Mouse (Mus musculus): ENCODE measurements around the gene Ms4a18. TPM values are rescaled to one million over a fixed set of nuclear protein-coding genes. Genes with fewer than 3 reads are reported as not detected.

Gene Ms4a18
- total RNA-seq, 2 experiments from 2014 or later = not detected

GRCm38 (mm10) chr19:10988563-10988962 is 29.3 kb downstream of the Ms4a18 start:
- DNase-seq = no peak
- intact Hi-C loops (cut with DNase I; ENCODE audit: low total_unique reads) = no loop called here

- intact Hi-C loops (cut with DNase I; ENCODE audit: low total_unique reads) = no loop called here
- no peak for DNase-seq
Measured at GRCm38 (mm10) chr19:10985889-10986288, 31.9 kb downstream of the Ms4a18 start.

- intact Hi-C loops (cut with DNase I; ENCODE audit: low total_unique reads) = no loop called here
- DNase-seq = no peak
Measured at GRCm38 (mm10) chr19:10984551-10984950, 33.3 kb downstream of the Ms4a18 start.

GRCm38 (mm10) chr19:10983146-10983545 is 34.7 kb downstream of the Ms4a18 start:
- peak; percentile 44 for DNase-seq
- intact Hi-C loops (cut with DNase I; ENCODE audit: low total_unique reads) = no loop called here

- DNase-seq = no peak
- intact Hi-C loops (cut with DNase I; ENCODE audit: low total_unique reads) = no loop called here
Measured at GRCm38 (mm10) chr19:10980210-10980609, 37.6 kb downstream of the Ms4a18 start.

- intact Hi-C loops (cut with DNase I; ENCODE audit: low total_unique reads) = no loop called here
- peak; percentile 80 for DNase-seq
Measured at GRCm38 (mm10) chr19:10979184-10980168, 38.4 kb downstream of the Ms4a18 start.

GRCm38 (mm10) chr19:10976318-10976717 is 41.5 kb downstream of the Ms4a18 start:
- intact Hi-C loops (cut with DNase I; ENCODE audit: low total_unique reads) = no loop called here
- no peak for DNase-seq

GRCm38 (mm10) chr19:10975187-10975586 is 42.6 kb downstream of the Ms4a18 start:
- intact Hi-C loops (cut with DNase I; ENCODE audit: low total_unique reads) = no loop called here
- DNase-seq = no peak

- no peak for DNase-seq
- intact Hi-C loops (cut with DNase I; ENCODE audit: low total_unique reads) = no loop called here
Measured at GRCm38 (mm10) chr19:10974238-10974865, 43.5 kb downstream of the Ms4a18 start, which contains the start of gene Ms4a10. Gene Ms4a10, minus strand, starts transcription at chr19:10974670.

GRCm38 (mm10) chr19:10973187-10973586 is 44.6 kb downstream of the Ms4a18 start:
- intact Hi-C loops (cut with DNase I; ENCODE audit: low total_unique reads) = no loop called here
- DNase-seq = no peak

- intact Hi-C loops (cut with DNase I; ENCODE audit: low total_unique reads) = no loop called here
Measured at GRCm38 (mm10) chr19:10972660-10973059, 45.2 kb downstream of the Ms4a18 start.

GRCm38 (mm10) chr19:10970457-10970856 is 47.4 kb downstream of the Ms4a18 start:
- no peak for DNase-seq
- intact Hi-C loops (cut with DNase I; ENCODE audit: low total_unique reads) = no loop called here

More at GRCm38 (mm10) chr19:10972660-10973059, 45.2 kb downstream of the Ms4a18 start:
- no peak for DNase-seq

- DNase-seq = no peak
- intact Hi-C loops (cut with DNase I; ENCODE audit: low total_unique reads) = loop anchor here (5.0 kb wide), 2 partner anchors 291 to 306 kb away; partner anchors contain the start of gene Pga5
Measured at GRCm38 (mm10) chr19:10968578-10968977, 49.3 kb downstream of the Ms4a18 start.

GRCm38 (mm10) chr19:10965721-10966120 is 52.1 kb downstream of the Ms4a18 start:
- intact Hi-C loops (cut with DNase I; ENCODE audit: low total_unique reads) = loop anchor here (5.0 kb wide), 2 partner anchors 288 to 303 kb away; partner anchors contain the start of gene Pga5
- no peak for DNase-seq

- intact Hi-C loops (cut with DNase I; ENCODE audit: low total_unique reads) = loop anchor here (5.0 kb wide), 1 partner anchor 248 kb away; no protein-coding TSS in a partner anchor
- no peak for DNase-seq
Measured at GRCm38 (mm10) chr19:10959978-10960346, 57.9 kb downstream of the Ms4a18 start.

GRCm38 (mm10) chr19:10959085-10959977 is 58.5 kb downstream of the Ms4a18 start:
- intact Hi-C loops (cut with DNase I; ENCODE audit: low total_unique reads) = no loop called here
- DNase-seq = peak; percentile 32

GRCm38 (mm10) chr19:10952021-10952939 is 65.6 kb downstream of the Ms4a18 start:
- intact Hi-C loops (cut with DNase I; ENCODE audit: low total_unique reads) = no loop called here
- peak; percentile 72 for DNase-seq

GRCm38 (mm10) chr19:10949558-10949957 is 68.3 kb downstream of the Ms4a18 start:
- no peak for DNase-seq
- intact Hi-C loops (cut with DNase I; ENCODE audit: low total_unique reads) = no loop called here

Measured in gastrocnemius, postnatal 14 days (tissue).